Mouse (Mus musculus) lung, adult 2 months (tissue): ENCODE data around the gene Olfr56.

ENCODE experiments used
- CTCF ChIP-seq: fragments of 200-500 bp; IDR thresholded peaks from 2 replicates; pipeline ENCODE4 v1.5.1; 2011; ENCODE audit warnings: mild to moderate bottlenecking, low read length, control low read depth; ENCODE audit not compliant: insufficient read depth
- POLR2A ChIP-seq: fragments of 200-500 bp; IDR thresholded peaks from 2 replicates; pipeline ENCODE4 v1.6.1; 2011; ENCODE audit warnings: low read depth, mild to moderate bottlenecking, control low read depth, low read length, borderline replicate concordance; ENCODE audit errors: extremely low read depth

GRCm38 (mm10) chr11:49168839-49169611 is 190.3 kb downstream of the Olfr56 start:
- TF ChIP-seq POLR2A: no peak
- no peak for TF ChIP-seq CTCF
